Mouse (Mus musculus): ENCODE measurements around the gene Hist1h2ad.
"Not testable (repeated sequence)": the region's sequence is repeated elsewhere in the genome, so short reads cannot be mapped to it uniquely, and the experiment has no call there.

Hist1h2ad gene

GRCm38 (mm10) chr13:23542225-23542980 lies 31.8 kb upstream of the Hist1h2ad start:
- DNase-seq: not testable (repeated sequence)

- DNase-seq: peak; percentile 60 to 87
Observed at GRCm38 (mm10) chr13:23542999-23543607, 31.1 kb upstream of the Hist1h2ad start, which contains the start of gene Hist1h2bh. Hist1h2bh (minus strand) TSS chr13:23543392.

GRCm38 (mm10) chr13:23543965-23544786 lies 30.0 kb upstream of the Hist1h2ad start, which contains the start of gene Hist1h3f:
Hist1h3f (plus strand) TSS chr13:23544052.
- peak; percentile 47 to 89 for DNase-seq

GRCm38 (mm10) chr13:23544787-23545120 lies 29.4 kb upstream of the Hist1h2ad start:
- not testable (repeated sequence) for DNase-seq

GRCm38 (mm10) chr13:23546694-23547093 lies 27.5 kb upstream of the Hist1h2ad start:
- no peak for DNase-seq

- DNase-seq: no peak
Observed at GRCm38 (mm10) chr13:23550761-23551145, 23.4 kb upstream of the Hist1h2ad start.

GRCm38 (mm10) chr13:23551146-23551834 lies 22.9 kb upstream of the Hist1h2ad start, which contains the start of gene Hist1h4f:
Hist1h4f (minus strand) TSS chr13:23551648.
- DNase-seq: peak; percentile 73 to 82

GRCm38 (mm10) chr13:23551931-23552914 lies 22.0 kb upstream of the Hist1h2ad start:
- no peak for DNase-seq

GRCm38 (mm10) chr13:23552962-23553361 lies 21.2 kb upstream of the Hist1h2ad start, which contains the start of gene Hist1h1d:
Hist1h1d (plus strand) TSS chr13:23553262.
- DNase-seq: no peak

GRCm38 (mm10) chr13:23554393-23554792 lies 19.8 kb upstream of the Hist1h2ad start:
- no peak for DNase-seq

- DNase-seq: peak; percentile 53 to 54
Observed at GRCm38 (mm10) chr13:23554925-23555838, 19.0 kb upstream of the Hist1h2ad start.

GRCm38 (mm10) chr13:23555839-23556416 lies 18.3 kb upstream of the Hist1h2ad start:
- DNase-seq: peak; percentile 41 to 78

GRCm38 (mm10) chr13:23556906-23557305 lies 17.3 kb upstream of the Hist1h2ad start:
- no peak for DNase-seq

- not testable (repeated sequence) for DNase-seq
Observed at GRCm38 (mm10) chr13:23560699-23561098, 13.5 kb upstream of the Hist1h2ad start.

GRCm38 (mm10) chr13:23561531-23561882 lies 12.7 kb upstream of the Hist1h2ad start:
- not testable (repeated sequence) for DNase-seq

- peak; percentile 86 to 89 for DNase-seq
Observed at GRCm38 (mm10) chr13:23561883-23562659, 12.1 kb upstream of the Hist1h2ad start, which contains the start of gene Hist1h3e. Hist1h3e (minus strand) TSS chr13:23562369.

GRCm38 (mm10) chr13:23562699-23563462 lies 11.3 kb upstream of the Hist1h2ad start:
- DNase-seq: peak in 1 of 2 experiments; percentile 33

- no peak for DNase-seq
Observed at GRCm38 (mm10) chr13:23564482-23564881, 9.7 kb upstream of the Hist1h2ad start.

Measured in kidney, adult 8-10 months (tissue).